Mouse (Mus musculus) CH12.LX (cell line): Measurements from ENCODE around the gene Abhd14b. TPM values are rescaled to one million over a fixed set of nuclear protein-coding genes. Genes with fewer than 3 reads are reported as not detected.

Source experiments
- DNase-seq: peaks from one replicate; pipeline ENCODE4 v3.0.0-alpha.2; 2013; ENCODE audit errors: extremely low read depth
- H3K27ac ChIP-seq: 2 replicates; pipeline ENCODE4 v1.5.1; 2012; ENCODE audit warnings: low read depth, mild to moderate bottlenecking, control low read depth, moderate library complexity; ENCODE audit not compliant: insufficient read depth
- H3K27me3 ChIP-seq: replicated peaks from 2 replicates; pipeline ENCODE3; 2012; ENCODE audit warnings: inconsistent platforms
- H3K36me3 ChIP-seq, 2 experiments: replicated peaks in 1 of 2; 2 replicates each; pipeline versions ENCODE3 to v1.6.1; 2012; ENCODE audit warnings: inconsistent platforms in 1 of 2, low read length in 1 of 2, mild to moderate bottlenecking in 1 of 2, mixed read lengths in 1 of 2, moderate library complexity in 1 of 2; ENCODE audit not compliant: control insufficient read depth in 1 of 2, insufficient read depth in 1 of 2
- H3K4me1 ChIP-seq, 2 experiments: 2 replicates each; pipeline ENCODE4 v1.6.1; 2012; ENCODE audit warnings: inconsistent platforms in 1 of 2, moderate library complexity in 1 of 2; ENCODE audit not compliant: insufficient read depth in 2 of 2, control insufficient read depth in 1 of 2
- H3K4me2 ChIP-seq: 2 replicates; pipeline ENCODE4 v1.6.1; 2012; ENCODE audit warnings: low read depth, mild to moderate bottlenecking, control low read depth; ENCODE audit not compliant: poor library complexity, insufficient read depth, severe bottlenecking
- H3K4me3 ChIP-seq, 3 experiments: fragments of 150-350 bp in 1 of 3; sonication (generic) in 1 of 3; replicated peaks in 1 of 3; 2 replicates each; pipeline versions ENCODE3 to v1.5.1; 2011 to 2012; ENCODE audit warnings: low read depth in 2 of 3, low read length in 2 of 3, mild to moderate bottlenecking in 2 of 3, moderate library complexity in 2 of 3, control low read depth in 1 of 3, improper control_type of control experiment in 1 of 3, inconsistent platforms in 1 of 3, mixed read lengths in 1 of 3; ENCODE audit not compliant: poor library complexity in 1 of 3
- H3K79me2 ChIP-seq: replicated peaks from 2 replicates; pipeline ENCODE4 v1.6.1; 2012; ENCODE audit warnings: mild to moderate bottlenecking, moderate library complexity; ENCODE audit not compliant: control insufficient read depth, poor library complexity, insufficient read depth, severe bottlenecking; ENCODE audit errors: extremely low read depth
- H3K9ac ChIP-seq: 2 replicates; pipeline ENCODE4 v1.6.1; 2012; ENCODE audit warnings: low read depth, mild to moderate bottlenecking, control low read depth, moderate library complexity; ENCODE audit not compliant: insufficient read depth
- H3K9me3 ChIP-seq: replicated peaks from 2 replicates; pipeline ENCODE3; 2012; ENCODE audit warnings: low read length, inconsistent platforms, mixed read lengths
- BHLHE40 ChIP-seq: IDR thresholded peaks from 2 replicates; pipeline ENCODE4 v1.6.1; 2011; ENCODE audit warnings: mild to moderate bottlenecking, low read depth, low read length, improper control_type of control experiment
- ELF1 ChIP-seq: IDR thresholded peaks from 2 replicates; pipeline ENCODE4 v1.6.1; 2014; ENCODE audit warnings: low read depth, mild to moderate bottlenecking, inconsistent platforms, low read length, improper control_type of control experiment
- EP300 ChIP-seq: IDR thresholded peaks from 2 replicates; pipeline ENCODE4 v1.6.1; 2011; ENCODE audit warnings: low read length, improper control_type of control experiment
- MAFK ChIP-seq: IDR thresholded peaks from 2 replicates; pipeline ENCODE4 v1.6.1; 2011; ENCODE audit warnings: low read length, improper control_type of control experiment; ENCODE audit not compliant: insufficient replicate concordance
- MAZ ChIP-seq: IDR thresholded peaks from 2 replicates; pipeline ENCODE4 v1.6.1; 2012; ENCODE audit warnings: low read depth, mild to moderate bottlenecking, inconsistent platforms, low read length, improper control_type of control experiment, moderate library complexity
- MEF2A ChIP-seq: IDR thresholded peaks from 2 replicates; pipeline ENCODE4 v1.6.1; 2014; ENCODE audit warnings: low read depth, mild to moderate bottlenecking, inconsistent platforms, low read length, improper control_type of control experiment, borderline replicate concordance
- MYC ChIP-seq: IDR thresholded peaks from 2 replicates; pipeline ENCODE4 v1.6.1; 2011; ENCODE audit warnings: low read depth, mild to moderate bottlenecking, improper control_type of control experiment, low read length
- NELFE ChIP-seq: IDR thresholded peaks from 2 replicates; pipeline ENCODE4 v1.6.1; 2011; ENCODE audit warnings: low read depth, low read length, improper control_type of control experiment
- PAX5 ChIP-seq: IDR thresholded peaks from 2 replicates; pipeline ENCODE4 v1.6.1; 2012; ENCODE audit warnings: low read length, inconsistent platforms, mixed read lengths
- POLR2A ChIP-seq: IDR thresholded peaks from 2 replicates; pipeline ENCODE4 v1.6.1; 2011; ENCODE audit warnings: low read depth, mild to moderate bottlenecking, improper control_type of control experiment, low read length
- POLR2AphosphoS2 ChIP-seq: IDR thresholded peaks from 2 replicates; pipeline ENCODE4 v1.6.1; 2011; ENCODE audit warnings: low read depth, low read length, improper control_type of control experiment
- RAD21 ChIP-seq: IDR thresholded peaks from 2 replicates; pipeline ENCODE4 v1.6.1; 2011; ENCODE audit warnings: low read depth, mild to moderate bottlenecking, low read length, improper control_type of control experiment, moderate library complexity
- RCOR1 ChIP-seq: conservative IDR thresholded peaks from 2 replicates; pipeline ENCODE4 v1.6.1; 2012; ENCODE audit warnings: low read depth, mild to moderate bottlenecking, inconsistent platforms, low read length, improper control_type of control experiment
- SIN3A ChIP-seq: IDR thresholded peaks from 2 replicates; pipeline ENCODE4 v1.6.1; 2012; ENCODE audit warnings: low read length, improper control_type of control experiment, inconsistent platforms
- TBP ChIP-seq: conservative IDR thresholded peaks from 2 replicates; pipeline ENCODE4 v1.6.1; 2011; ENCODE audit warnings: low read depth, low read length, improper control_type of control experiment
- dilution Hi-C: fragments of 300-500 bp; cut with MboI; formaldehyde crosslinking; loops from 2 replicates; pipeline ENCODE4 v1.14.3; 2020; ENCODE audit warnings: low sequenced_read_pairs; ENCODE audit not compliant: extremely low pct_unique_long_range_greater_than_20kb, extremely low pct_ligation_motif_present
- in situ Hi-C: fragments of 300-500 bp; cut with MboI; formaldehyde crosslinking; loops from 3 replicates; pipeline ENCODE4 v1.14.3; 2019; ENCODE audit warnings: low sequenced_read_pairs, low pct_ligation_motif_present, low pct_unique_long_range_greater_than_20kb, mixed read lengths
- polyA plus RNA-seq: library from polyadenylated mRNA; unstranded; fragments of >175 nt; gene quantifications from 2 replicates; pipeline ENCODE4 v1.2.1, GENCODE M21; 2012; ENCODE audit warnings: low read depth; ENCODE audit not compliant: insufficient read length
- total RNA-seq, 2 experiments: library from RNA; depleted of rRNA; stranded (reverse); fragments of 300-350 nt in 1 of 2; fragments of >200 nt in 1 of 2; gene quantifications; 2 replicates each; pipeline ENCODE4 v1.2.3; 2012 to 2014

The Abhd14b gene
- total and polyA plus RNA-seq, 3 experiments: 2.9 to 5.4 (median 5.3) TPM

- Histone ChIP-seq H3K79me2 (no peaks in the 10 kb centered on the region), H3K4me3 (no peak overlapping the region), H3K9ac (no peak overlapping the region), H3K27ac (no peak overlapping the region), H3K36me3 (peaks cover 43 to 63% of the 10 kb centered on the region in 2 experiments), H3K27me3 (no peaks in the 10 kb centered on the region), H3K9me3 (peaks cover 16% of the 10 kb centered on the region), H3K4me1 (no peaks in the 10 kb centered on the region), H3K4me2 (no peak overlapping the region)
- dilution Hi-C loops: no loop called here
- TF ChIP-seq MEF2A: no peak
- no peak for TF ChIP-seq RCOR1
- no peak for TF ChIP-seq EP300
- TF ChIP-seq TBP: no peak
- TF ChIP-seq RAD21: no peak
- no peak for TF ChIP-seq ELF1
- TF ChIP-seq POLR2A: no peak
- no peak for TF ChIP-seq PAX5
- TF ChIP-seq NELFE: no peak
- no peak for TF ChIP-seq POLR2AphosphoS2
- no peak for TF ChIP-seq MAFK
- no peak for DNase-seq
- in situ Hi-C loops: no loop called here
Observed at GRCm38 (mm10) chr9:106464751-106465541, 17.7 kb downstream of the Abhd14b start.

- dilution Hi-C loops (no loop called here), in situ Hi-C loops (no loop called here)
- Histone ChIP-seq H3K9ac (no peak within 1 kb of the TSS), H3K4me2 (no peak within 1 kb of the TSS), H3K4me3 (no peak within 1 kb of the TSS), H3K27ac (no peak within 1 kb of the TSS), H3K4me1 (no peaks in the 10 kb centered on the region), H3K27me3 (no peaks in the 10 kb centered on the region), H3K79me2 (no peaks in the 10 kb centered on the region), H3K36me3 (peaks cover 35 to 58% of the 10 kb centered on the region in 2 experiments), H3K9me3 (peaks cover 16% of the 10 kb centered on the region)
- DNase-seq: no peak
- TF ChIP-seq MAZ: no peak
- TF ChIP-seq MYC: no peak
- TF ChIP-seq BHLHE40: no peak
- TF ChIP-seq SIN3A: no peak
- no peak for TF ChIP-seq MEF2A
- TF ChIP-seq POLR2A: no peak
Observed at GRCm38 (mm10) chr9:106465571-106466200, 18.4 kb downstream of the Abhd14b start, which contains the start of gene Gpr62. TSS of gene Gpr62 (minus strand) at chr9:106465938.
